Mouse (Mus musculus): ENCODE results near the gene Mbd3.

Mbd3 gene

DNA sequence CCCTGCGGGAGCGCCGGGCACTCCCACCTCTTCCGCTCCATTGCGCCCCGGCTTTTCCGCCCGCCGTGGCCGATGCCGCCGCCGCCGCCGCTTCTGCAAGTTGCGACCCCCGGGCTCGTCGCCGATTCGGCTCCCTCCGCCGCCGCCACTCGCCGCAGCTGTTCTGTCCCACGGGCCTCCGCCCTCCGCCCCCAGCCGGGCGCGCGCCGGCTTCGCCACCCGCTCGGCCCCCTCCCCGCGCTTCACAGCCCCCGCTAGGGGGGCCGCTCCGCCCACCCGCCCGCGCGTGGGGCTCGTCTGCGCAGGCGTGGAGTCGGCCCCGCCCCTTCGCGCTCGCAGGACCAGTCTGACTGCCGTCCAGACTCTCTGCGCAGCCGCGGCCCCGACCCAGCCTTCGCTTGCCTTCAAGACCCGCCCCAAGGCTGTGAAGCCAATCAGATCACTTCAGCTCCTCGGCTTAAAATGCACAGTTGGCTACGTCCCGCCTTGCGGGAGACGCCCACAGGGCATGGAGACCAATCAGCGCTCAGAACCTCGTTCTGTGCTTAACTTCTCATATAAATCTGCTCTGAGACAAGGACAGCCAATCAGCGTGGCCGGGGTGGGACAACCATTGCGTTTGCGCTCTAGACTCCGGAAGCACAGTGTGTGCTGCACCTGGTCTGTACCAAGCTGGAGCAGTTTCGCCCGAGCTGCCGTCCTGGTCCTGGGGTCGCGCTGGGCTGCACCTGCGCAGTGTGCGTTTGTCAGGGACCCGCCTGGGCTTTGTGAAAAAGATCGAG, at the start of gene Mbd3:
Gene Mbd3 (minus strand): TSS at position 360 of the 782 bp plus-strand sequence.
- peak; percentile 100 for DNase-seq (ENCODE audit: low read depth, low spot score)

DNA sequence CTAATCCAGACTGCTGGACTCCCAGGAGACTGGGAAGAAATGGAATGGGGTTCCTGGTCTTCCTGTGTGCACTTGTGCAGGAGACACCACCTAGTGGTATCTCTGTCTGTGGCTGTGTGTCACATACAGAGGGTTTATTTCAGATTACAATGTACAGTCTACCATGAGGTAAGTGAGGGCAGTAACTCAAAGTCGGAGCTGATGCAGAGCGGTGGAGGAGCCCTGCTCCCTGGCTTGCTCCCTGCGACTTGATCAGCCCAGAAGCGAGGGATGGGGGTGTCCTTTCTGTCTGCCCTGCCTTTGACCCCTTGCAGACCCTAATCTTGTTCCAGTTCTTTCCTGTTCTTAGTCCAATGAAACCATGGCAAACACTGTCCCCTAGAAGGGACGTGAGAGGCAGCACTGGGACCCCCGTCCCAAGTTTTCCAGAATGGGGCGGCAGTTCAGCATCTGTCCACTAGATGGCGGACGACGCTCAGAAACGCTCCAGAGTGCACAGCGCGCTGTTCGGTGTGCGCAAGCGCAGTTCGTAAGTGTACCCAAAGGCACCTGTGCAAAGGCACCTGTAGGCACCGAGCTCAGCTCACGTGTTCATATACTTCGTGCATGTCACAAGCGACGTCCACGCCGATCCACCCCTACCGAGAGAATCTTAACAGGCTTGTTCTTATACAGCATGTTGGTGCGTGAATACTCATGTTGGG, 46.7 kb upstream of the Mbd3 start:
- peak; percentile 86 for DNase-seq (ENCODE audit: low read depth, low spot score)

DNA sequence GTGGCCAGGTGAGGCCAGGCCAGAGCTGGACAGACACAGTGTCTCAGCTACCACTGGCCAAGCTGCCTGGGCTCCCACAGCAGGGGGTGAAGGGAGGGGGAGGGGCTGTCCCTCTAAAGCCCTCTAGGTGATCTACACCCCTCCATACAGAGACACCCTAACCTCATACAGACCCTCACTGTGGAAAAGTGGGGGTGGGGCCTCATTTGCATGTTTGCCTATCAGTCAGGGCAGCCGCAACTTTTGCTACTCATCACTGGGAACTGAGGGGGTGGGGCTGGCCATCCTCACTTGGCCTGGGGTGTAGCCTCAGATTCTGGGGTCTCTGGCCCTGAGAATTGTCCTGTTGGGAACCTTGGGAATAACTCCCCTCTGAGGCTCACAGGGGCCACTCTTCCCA, 45.7 kb upstream of the Mbd3 start:
- DNase-seq (ENCODE audit: low read depth, low spot score) = no peak

DNA sequence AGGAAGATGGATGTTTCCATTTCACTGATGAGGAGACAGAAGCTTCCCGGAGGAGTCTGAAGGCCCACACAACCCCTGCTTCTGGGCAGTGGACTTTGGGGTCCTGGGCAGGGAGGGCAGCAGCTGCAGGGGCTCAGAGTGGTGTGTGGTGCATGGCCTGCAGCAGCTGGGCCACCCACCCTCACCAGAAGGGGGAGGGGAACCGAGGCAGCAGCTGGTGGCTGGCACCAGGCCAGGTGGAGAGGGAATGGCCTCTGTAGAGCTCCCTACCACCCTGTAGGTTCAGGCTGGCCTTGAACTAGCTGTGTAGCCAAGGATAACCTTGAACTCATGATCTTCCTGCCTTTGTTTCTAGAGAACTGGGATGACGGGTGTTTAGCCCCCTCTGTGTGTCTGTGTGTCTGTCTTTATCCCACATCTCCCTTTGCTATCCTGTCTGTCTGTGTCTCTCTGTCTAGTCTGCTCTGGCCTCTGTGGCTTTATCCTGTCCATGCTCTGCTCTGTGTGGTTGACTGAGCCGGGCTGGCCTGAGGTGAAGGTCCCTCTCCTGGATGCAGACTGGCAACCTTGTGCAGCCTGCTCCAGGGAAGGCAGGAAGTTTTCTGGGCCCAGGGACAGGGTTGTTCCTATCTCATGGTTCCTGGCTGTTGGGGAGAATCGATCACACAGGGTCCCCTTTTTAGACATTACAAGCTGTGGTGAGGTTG, 45.1 kb upstream of the Mbd3 start:
- DNase-seq (ENCODE audit: low read depth, low spot score) = no peak

DNA sequence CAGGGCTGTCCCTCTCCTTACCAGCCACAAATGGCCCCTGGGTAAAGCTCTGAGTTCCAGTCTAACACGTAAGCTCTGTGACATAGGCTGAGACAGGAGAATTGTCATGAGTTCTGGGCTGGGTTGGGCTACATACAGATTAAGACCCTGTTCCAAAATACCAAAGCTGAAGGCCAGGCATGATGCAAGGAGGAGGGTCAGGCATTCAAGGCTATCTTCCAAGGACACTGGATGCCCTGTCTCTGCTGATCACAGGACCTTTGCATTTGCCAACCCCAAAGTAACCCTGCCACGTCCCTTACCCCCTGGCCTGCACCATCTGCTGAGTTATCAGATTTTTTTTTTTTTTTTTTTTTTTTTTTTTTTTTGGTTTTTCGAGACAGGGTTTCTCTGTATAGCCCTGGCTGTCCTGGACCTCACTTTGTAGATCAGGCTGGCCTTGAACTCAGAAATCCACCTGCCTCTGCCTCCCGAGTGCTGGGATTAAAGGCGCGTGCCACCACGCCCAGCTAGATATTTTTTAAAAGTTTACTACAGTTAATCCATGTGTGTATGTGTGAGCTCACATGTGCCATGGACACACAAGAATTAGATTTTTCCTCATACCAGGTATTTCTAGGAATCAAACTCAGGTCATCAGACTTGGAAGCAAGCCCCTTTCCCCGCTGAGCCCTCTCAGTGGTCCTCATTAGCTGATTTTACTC, 44.4 kb upstream of the Mbd3 start:
- DNase-seq (ENCODE audit: low read depth, low spot score) = no peak

DNA sequence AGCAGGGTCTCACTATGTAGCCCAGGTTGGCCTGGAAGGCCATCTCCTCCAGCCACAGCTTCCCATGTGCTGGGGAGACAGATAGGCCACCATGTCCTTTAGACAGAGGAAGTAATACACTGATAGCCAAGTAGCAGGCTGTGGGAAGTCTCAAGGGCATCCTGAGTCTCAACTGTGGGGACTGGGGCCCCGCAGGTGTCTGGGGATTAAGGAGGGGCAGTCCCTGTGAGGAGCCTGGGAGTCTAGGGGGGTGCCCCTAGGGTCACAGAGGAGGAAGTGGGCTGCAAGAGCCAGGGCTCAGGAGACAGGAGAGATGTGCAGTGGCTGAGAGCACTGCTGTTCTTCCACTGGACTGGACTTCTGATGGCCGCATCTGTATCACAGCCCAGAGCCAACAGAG, 43.6 kb upstream of the Mbd3 start:
- DNase-seq (ENCODE audit: low read depth, low spot score) = no peak

DNA sequence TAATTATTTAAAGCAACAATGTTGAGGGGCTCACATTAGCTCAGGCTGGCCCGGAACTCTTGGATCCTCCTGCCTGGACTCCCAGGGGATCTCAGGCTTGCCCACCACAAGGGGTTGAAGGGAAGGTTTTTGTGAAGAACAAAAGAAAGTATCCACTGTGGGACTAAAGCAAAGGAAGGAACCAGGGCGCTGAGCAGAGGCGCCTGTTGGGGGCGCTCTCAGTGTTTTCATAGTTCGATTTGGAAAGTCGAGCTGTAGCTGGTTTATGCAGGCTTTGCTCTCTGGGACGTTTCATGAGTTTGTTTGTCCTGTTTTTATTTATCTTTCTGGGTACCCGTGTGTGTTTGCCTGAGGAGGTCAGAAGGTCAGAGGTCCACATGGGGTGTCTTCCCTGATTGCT, 42.2 kb upstream of the Mbd3 start:
- peak; percentile 77 for DNase-seq (ENCODE audit: low read depth, low spot score)

DNA sequence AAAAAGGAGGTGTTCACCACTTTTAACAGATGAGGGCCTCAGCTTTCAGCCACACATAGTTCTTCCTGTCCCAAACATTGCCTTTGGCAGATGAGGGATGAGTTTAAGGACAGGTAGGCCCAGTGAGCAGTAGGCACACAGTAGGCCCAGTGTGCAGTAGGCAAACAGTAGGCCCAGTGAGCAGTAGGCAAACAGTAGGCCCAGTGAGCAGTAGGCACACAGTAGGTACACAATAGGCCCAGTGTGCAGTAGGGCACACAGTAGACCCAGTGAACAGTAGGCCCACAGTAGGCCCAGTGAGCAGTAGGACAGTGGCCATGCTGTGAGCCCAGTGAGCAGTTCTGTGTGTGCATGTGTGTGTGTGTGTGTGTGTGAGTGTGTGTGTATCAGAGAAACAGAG, 40.7 kb upstream of the Mbd3 start:
- no peak for DNase-seq (ENCODE audit: low read depth, low spot score)

DNA sequence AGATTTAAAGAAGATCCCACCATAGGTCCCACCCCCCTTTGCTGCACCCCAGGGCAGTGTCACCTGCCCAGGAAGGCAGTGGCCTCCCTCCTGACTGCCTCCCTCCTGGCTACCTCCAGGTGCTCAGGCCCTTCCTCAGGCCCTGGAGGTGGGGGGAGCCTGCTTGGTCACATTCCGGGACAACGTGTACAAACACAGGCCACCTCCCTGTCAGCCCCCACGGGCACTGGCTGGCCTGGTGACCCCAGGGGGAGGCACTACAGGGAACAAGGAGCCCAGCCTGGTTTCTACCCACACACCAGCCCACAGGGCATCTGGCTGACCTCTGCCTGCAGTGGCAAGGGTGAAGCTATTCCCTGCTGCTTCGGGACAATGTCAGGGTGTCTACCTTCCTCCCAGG, 38.6 kb upstream of the Mbd3 start:
- no peak for DNase-seq (ENCODE audit: low read depth, low spot score)

DNA sequence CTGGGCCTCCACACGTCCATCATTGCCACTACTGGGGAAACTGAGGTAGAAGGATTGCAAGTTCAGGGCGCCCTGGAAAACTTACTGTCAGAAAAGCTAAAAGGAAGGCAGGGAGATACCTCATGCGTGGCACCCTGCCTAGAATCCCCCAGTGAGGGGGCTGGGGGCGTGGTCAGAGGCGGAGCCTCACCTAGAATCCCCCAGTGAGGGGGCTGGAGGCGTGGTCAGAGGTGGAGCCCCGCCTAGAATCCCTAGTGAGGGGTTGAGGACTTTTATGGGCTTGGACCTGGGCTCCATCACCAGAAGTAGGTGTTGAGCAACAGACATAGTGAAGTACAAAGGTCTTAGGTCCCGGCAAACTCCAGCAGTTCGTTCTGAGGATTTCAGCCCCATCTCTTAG, 36.9 kb upstream of the Mbd3 start:
- DNase-seq (ENCODE audit: low read depth, low spot score) = peak; percentile 89

DNA sequence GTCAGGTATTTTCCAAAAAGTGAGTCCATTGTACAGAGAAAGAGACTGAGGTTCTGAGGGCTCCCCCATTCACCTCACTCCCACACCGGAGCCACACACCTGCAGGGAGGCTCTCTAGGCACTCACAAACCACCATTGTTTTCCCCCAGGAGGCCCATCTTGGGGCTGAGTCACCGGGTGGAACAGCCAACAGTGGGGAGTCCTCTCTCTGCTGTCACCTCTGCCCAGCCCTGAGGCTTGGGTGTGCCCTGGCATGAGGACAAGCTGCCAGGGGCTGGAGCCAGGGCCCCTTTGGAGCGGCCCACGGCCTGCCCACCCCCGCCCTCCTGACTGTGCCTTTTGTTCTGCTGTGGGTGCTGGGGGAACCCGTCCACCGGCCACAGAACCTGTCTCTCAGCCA, 36.4 kb upstream of the Mbd3 start:
- DNase-seq (ENCODE audit: low read depth, low spot score) = peak; percentile 28

DNA sequence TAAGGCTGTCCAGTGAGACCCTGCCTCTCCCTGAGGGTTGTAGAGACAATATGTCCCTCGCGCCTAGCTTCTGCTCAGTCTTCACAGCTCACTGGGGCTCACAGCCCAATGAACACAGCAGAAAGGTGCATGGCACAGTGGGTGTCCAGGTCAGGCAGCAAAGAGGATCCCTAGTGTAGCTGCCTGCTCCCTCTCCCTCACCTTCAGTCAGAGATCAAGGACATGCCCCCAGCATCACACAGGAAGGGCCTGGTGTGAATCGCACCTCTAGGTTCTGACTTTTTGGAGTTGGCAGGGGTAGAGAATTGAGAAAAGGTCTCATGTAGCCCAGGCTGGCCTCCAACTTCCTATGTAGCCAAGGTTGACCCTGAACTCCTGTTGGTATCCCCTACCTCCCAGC, 35.5 kb upstream of the Mbd3 start:
- no peak for DNase-seq (ENCODE audit: low read depth, low spot score)

DNA sequence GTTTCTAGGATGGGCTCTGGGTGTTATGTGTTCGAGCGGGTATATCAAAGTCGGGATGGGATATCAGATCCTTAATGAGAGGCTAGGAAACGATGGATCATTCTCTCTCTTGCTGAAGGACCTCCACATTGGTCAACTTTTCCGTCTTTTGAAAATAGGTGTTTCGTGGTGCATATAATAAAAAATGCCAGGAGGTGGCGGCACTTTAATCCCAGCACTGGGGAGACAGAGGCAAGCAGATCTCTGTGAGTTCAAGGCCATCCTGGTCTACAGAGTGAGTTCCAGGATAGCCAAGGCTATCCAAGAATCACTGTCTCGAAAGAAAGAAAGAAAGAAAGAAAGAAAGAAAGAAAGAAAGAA, 34.9 kb upstream of the Mbd3 start:
- DNase-seq (ENCODE audit: low read depth, low spot score) = no peak

DNA sequence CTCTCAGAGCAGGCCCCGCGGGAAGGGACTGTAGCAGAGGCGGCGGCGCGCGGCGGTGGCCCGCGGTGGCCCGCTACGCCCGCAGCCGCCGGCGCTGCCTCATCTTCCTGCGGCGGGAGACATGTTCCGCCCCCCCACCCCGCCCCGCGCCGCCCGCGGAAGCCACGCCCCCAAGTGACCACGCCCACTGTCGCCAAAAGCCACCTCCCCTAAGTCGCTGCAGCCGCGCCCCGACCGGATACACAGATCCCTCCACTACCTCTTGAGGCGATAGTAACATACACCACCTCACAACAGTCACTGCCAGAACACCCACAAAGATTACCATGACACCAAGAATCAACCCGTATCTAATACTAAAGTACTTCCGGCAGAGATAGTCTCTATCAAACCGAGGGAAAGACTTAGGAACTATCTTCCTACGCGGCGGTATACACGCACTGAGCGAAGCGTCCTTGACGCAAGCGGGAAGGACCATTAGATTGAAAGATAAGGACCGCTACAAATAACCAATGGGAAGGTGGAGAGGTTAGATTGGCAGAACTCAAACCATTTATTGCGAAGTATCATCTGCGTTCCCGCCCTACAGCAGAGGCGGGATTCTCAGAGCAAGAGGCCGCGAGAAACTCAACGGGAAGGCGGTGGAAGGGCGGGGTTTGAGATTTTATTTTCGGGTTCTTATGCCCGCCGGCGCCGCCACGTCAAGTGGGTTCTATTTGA, 34.3 kb upstream of the Mbd3 start, which contains the start of gene Tcf3:
Gene Tcf3 (minus strand): TSS at position 135 of the 720 bp plus-strand sequence.
- peak; percentile 99 for DNase-seq (ENCODE audit: low read depth, low spot score)

DNA sequence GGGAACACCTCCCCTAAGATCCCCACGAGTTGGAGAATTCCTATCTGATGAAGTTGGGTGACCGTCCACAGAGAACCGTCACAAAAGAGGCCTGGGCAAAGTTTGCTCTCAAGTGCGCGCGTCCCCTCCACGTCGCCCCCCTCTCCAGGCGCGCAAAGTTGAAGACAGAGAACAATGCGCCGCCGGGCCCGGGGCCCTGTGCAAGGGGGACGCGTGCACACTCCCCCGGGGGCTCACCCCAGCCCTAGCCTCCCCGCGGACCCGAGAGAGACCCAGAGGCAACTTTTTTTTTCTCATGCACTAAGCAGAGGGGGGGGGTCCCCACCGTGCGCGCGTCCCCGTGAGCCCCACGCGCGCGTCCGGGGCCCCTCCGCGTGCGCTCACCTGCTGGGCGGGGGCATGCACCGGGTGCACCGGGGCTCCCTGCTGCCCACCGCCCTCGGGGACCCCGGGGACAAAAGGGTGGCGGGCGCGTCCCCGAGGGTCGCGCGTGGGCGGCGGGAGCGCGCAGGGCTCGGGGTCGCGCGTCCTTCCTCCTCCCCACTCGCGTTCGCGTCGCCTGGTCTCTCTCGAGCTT, 33.7 kb upstream of the Mbd3 start:
- DNase-seq (ENCODE audit: low read depth, low spot score) = peak; percentile 54

DNA sequence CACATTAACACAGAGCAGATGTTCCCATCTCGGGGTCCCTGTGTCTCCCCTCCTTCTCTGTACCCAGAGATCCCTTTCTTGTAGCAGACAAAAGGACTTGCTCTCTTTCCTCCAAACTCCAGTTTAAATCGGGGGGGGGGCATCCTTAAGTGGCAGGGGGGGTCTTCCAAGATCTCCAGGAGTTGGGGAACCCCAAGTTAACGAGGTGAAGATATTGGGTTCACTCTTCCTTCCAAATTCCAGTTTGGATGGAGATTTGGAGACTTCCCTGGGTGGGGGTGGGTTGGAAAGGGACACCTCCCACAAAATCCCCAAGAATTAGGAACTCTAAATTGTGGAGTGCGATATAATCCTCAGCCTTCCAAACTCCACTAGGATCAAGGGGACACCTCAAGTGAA, 33.0 kb upstream of the Mbd3 start:
- no peak for DNase-seq (ENCODE audit: low read depth, low spot score)

DNA sequence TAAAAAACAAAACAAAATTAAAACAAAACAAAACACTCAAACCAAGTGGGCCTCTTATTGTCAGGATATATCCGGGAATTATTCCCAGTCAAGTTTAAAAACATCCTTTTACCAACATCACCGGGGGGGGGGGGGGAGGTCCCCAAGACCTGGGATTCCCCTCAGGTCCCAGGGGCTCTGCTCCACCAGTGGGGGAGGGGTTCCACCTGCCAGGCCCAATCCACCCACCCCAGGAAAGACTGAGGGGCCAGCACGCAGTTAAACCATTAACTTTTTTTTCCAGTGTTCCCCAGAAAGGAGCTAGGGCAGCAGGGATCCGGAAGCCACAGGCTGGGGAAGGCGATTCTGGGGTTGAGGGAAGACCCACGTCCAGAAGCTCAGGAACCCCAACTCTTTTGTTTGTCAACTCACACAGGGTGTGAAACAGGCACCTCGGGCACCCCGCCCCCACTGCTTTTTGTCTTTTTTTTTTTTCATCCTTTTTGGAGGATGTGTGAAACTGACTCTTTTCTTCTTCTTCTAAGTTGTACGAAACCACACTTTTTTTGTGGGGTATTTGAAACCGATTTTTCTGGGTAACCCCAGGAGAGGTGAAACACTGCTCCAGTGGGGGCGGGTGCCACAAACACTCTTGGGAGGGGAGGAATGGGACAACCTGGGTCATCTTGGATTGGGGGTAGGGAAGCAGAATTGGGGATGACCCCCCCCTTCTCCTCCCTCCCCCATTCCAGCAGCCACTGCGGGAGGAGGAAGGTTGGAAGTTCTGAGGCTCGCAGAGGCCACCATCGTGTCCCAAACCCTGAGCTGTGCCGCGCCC, 32.4 kb upstream of the Mbd3 start:
- no peak for DNase-seq (ENCODE audit: low read depth, low spot score)

DNA sequence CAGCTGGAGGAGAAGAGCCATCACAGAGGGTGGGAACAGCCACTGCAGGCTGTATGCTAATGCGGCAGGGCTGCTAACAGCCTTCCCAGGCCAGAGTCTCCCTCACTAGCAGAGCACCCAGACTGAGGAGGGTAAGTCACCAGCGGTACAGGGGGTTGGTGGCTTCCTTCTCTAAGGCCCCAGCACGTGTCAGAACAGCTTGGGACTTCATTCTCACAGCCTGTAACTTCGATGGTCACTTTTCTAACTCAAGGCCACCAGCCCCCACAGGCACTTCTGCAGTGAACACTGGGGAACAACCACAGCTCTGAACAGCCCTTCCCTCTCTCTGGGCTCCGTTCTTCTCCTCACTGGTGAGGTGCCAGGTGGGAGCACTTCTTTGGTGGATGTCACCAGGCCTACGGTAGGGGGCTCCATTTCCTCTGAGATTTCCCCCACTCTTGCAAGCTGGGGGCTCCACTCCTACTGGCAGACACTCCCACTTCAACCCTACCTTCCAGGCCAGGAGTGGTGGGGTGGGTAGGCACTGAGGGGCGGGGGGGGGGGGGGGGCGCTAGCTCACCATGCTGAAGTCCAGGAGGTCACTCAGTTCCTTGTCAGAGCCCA, 31.1 kb upstream of the Mbd3 start:
- DNase-seq (ENCODE audit: low read depth, low spot score) = peak; percentile 55

DNA sequence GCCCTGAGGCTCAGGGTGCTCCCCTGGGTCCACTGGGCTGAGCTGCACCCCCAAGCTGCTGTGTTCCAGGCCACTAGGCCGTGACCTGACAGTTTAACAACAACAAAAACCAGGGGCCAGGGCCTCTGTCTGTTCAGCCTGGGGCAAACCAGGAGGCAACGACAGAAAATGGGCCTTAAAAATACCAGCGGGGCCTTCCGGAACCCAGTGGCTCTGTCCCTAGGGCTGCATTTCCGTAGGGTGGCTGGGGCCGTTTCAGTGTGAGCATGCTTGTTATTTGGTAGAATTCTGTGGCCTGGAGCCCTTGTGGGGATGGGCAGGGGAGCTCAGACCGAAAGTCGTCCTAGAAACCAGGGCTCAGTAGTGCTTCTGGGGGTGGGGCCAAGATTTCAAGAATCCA, 30.4 kb upstream of the Mbd3 start:
- DNase-seq (ENCODE audit: low read depth, low spot score) = no peak

DNA sequence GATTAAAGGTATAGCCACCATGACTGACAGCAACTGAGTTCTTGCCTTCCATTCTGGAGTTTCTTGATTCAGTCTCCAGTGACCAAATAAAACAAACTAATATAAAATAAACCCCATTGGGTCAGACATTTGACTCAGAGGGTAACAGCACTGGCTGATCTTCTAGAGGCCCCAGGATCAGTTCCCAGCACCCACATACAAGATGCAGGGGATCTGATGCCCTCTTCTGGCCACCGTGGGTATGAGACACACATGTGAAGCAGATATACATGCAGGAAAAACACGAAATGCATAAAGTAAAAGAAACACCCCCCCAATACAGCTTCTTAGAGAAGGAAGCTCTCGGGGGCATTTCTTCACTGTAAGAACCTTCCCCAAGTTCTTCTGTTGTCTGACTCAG, 25.7 kb upstream of the Mbd3 start:
- DNase-seq (ENCODE audit: low read depth, low spot score) = peak; percentile 40

All from ZHBTc4 (cell line).